Mouse (Mus musculus) R1 (cell line): ENCODE measurements around the gene Gucy2e.

ENCODE experiments used
- DNase-seq: peaks from one replicate; pipeline ENCODE4 v3.0.0-alpha.2; 2018; ENCODE audit warnings: low read depth, low spot score

Gene Gucy2e

GRCm38 (mm10) chr11:69236926-69237260, at the start of gene Gucy2e:
Gene Gucy2e (minus strand): TSS chr11:69237036.
- DNase-seq: no peak

- DNase-seq: no peak
Measured at GRCm38 (mm10) chr11:69277267-69277666, 40.4 kb upstream of the Gucy2e start.

GRCm38 (mm10) chr11:69276081-69276480, 39.2 kb upstream of the Gucy2e start:
- no peak for DNase-seq

- DNase-seq: no peak
Measured at GRCm38 (mm10) chr11:69275650-69276049, 38.8 kb upstream of the Gucy2e start.

- DNase-seq: peak; percentile 83
Measured at GRCm38 (mm10) chr11:69272122-69272740, 35.4 kb upstream of the Gucy2e start.

- DNase-seq: peak; percentile 64
Measured at GRCm38 (mm10) chr11:69269575-69269974, 32.7 kb upstream of the Gucy2e start.

GRCm38 (mm10) chr11:69268100-69268499, 31.3 kb upstream of the Gucy2e start:
- DNase-seq: no peak

- peak; percentile 76 for DNase-seq
Measured at GRCm38 (mm10) chr11:69267341-69267740, 30.5 kb upstream of the Gucy2e start.

GRCm38 (mm10) chr11:69266253-69266652, 29.4 kb upstream of the Gucy2e start:
- DNase-seq: peak; percentile 39

- DNase-seq: peak; percentile 48
Measured at GRCm38 (mm10) chr11:69265410-69265809, 28.6 kb upstream of the Gucy2e start.

- DNase-seq: no peak
Measured at GRCm38 (mm10) chr11:69264276-69264675, 27.4 kb upstream of the Gucy2e start.

GRCm38 (mm10) chr11:69260111-69260510, 23.3 kb upstream of the Gucy2e start:
- no peak for DNase-seq

- peak; percentile 84 for DNase-seq
Measured at GRCm38 (mm10) chr11:69258287-69258686, 21.5 kb upstream of the Gucy2e start.

- DNase-seq: peak; percentile 58
Measured at GRCm38 (mm10) chr11:69257807-69258206, 21.0 kb upstream of the Gucy2e start.

- DNase-seq: no peak
Measured at GRCm38 (mm10) chr11:69257072-69257471, 20.2 kb upstream of the Gucy2e start.

GRCm38 (mm10) chr11:69254808-69255207, 18.0 kb upstream of the Gucy2e start:
- no peak for DNase-seq

GRCm38 (mm10) chr11:69253131-69253530, 16.3 kb upstream of the Gucy2e start:
- no peak for DNase-seq

GRCm38 (mm10) chr11:69251953-69252352, 15.1 kb upstream of the Gucy2e start:
- no peak for DNase-seq

- peak; percentile 84 for DNase-seq
Measured at GRCm38 (mm10) chr11:69251135-69251842, 14.5 kb upstream of the Gucy2e start.

GRCm38 (mm10) chr11:69250106-69250505, 13.3 kb upstream of the Gucy2e start:
- DNase-seq: no peak

- DNase-seq: no peak
Measured at GRCm38 (mm10) chr11:69249131-69249530, 12.3 kb upstream of the Gucy2e start.

- no peak for DNase-seq
Measured at GRCm38 (mm10) chr11:69245643-69246042, 8.8 kb upstream of the Gucy2e start.

- DNase-seq: peak; percentile 40
Measured at GRCm38 (mm10) chr11:69244911-69245310, 8.1 kb upstream of the Gucy2e start.
